Mouse (Mus musculus) C2C12 (cell line): Measurements from ENCODE around the gene Erbb2.

Experiments used
- CTCF ChIP-seq: IDR thresholded peaks from one replicate; pipeline ENCODE4 v1.5.1; 2011; ENCODE audit not compliant: control insufficient read depth, insufficient read depth, insufficient read length
- FOSL1 ChIP-seq: IDR thresholded peaks from one replicate; pipeline ENCODE4 v1.8.0; 2011; ENCODE audit warnings: mild to moderate bottlenecking, low read length; ENCODE audit not compliant: poor library complexity, insufficient read depth, severe bottlenecking
- MAX ChIP-seq: IDR thresholded peaks from one replicate; pipeline ENCODE4 v1.6.1; 2011; ENCODE audit warnings: mild to moderate bottlenecking, control low read depth
- MYOD1 ChIP-seq: IDR thresholded peaks from one replicate; pipeline ENCODE4 v1.6.1; 2011; ENCODE audit warnings: low read depth; ENCODE audit not compliant: control insufficient read depth, insufficient read length
- MYOG ChIP-seq: IDR thresholded peaks from one replicate; pipeline ENCODE4 v1.6.1; 2011; ENCODE audit not compliant: control insufficient read depth, insufficient read length; ENCODE audit errors: extremely low read depth
- USF1 ChIP-seq: IDR thresholded peaks from one replicate; pipeline ENCODE4 v1.6.1; 2011; ENCODE audit warnings: low read depth, mild to moderate bottlenecking, control low read depth, moderate library complexity

GRCm38 (mm10) chr11:98400816-98401215 lies 11.5 kb upstream of the Erbb2 start:
- TF ChIP-seq USF1 (no peak), CTCF (no peak), MAX (no peak), MYOD1 (no peak), MYOG (no peak), FOSL1 (no peak)
